Mouse (Mus musculus) left cerebral cortex, adult 8-10 months (tissue): ENCODE measurements at regions not wholly inside any gene's neighbourhood (a gene's known extent, or its start where the extent isn't known, plus 50 kb on each side); places are given as distances from the start of the nearest gene placed in this dataset.

ENCODE experiments used
- DNase-seq, 2 experiments: peaks; one replicate each; pipeline ENCODE4 v3.0.0; 2022; ENCODE audit warnings: low spot score in 2 of 2

GRCm38 (mm10) chr14:105950924-105951323 is 54.3 kb upstream of the Spry2 start:
- no peak for DNase-seq

GRCm38 (mm10) chr14:105955082-105955481 is 58.5 kb upstream of the Spry2 start:
- no peak for DNase-seq

- DNase-seq: no peak
Observed at GRCm38 (mm10) chr14:105956796-105957195, 60.2 kb upstream of the Spry2 start.

GRCm38 (mm10) chr14:105958005-105958404 is 61.4 kb upstream of the Spry2 start:
- DNase-seq: no peak

- no peak for DNase-seq
Observed at GRCm38 (mm10) chr14:105979544-105980323, 83.1 kb upstream of the Spry2 start.

GRCm38 (mm10) chr14:105980324-105980680 is 83.7 kb upstream of the Spry2 start:
- no peak for DNase-seq

- DNase-seq: no peak
Observed at GRCm38 (mm10) chr14:105987341-105987882, 90.8 kb upstream of the Spry2 start.

- no peak for DNase-seq
Observed at GRCm38 (mm10) chr14:105988738-105989137, 92.1 kb upstream of the Spry2 start.

GRCm38 (mm10) chr14:105993124-105993523 is 96.5 kb upstream of the Spry2 start:
- DNase-seq: no peak

GRCm38 (mm10) chr14:105999801-106000200 is 103.2 kb upstream of the Spry2 start:
- peak in 1 of 2 experiments; percentile 15 for DNase-seq

- no peak for DNase-seq
Observed at GRCm38 (mm10) chr14:106007769-106008168, 98.2 kb upstream of the Trim52 start.

- DNase-seq: no peak
Observed at GRCm38 (mm10) chr14:106008951-106009350, 97.0 kb upstream of the Trim52 start.

GRCm38 (mm10) chr14:106010961-106011360 is 95.0 kb upstream of the Trim52 start:
- no peak for DNase-seq

- DNase-seq: peak in 1 of 2 experiments; percentile 30
Observed at GRCm38 (mm10) chr14:106011991-106012427, 94.0 kb upstream of the Trim52 start.

- no peak for DNase-seq
Observed at GRCm38 (mm10) chr14:106022806-106023205, 83.2 kb upstream of the Trim52 start.

- no peak for DNase-seq
Observed at GRCm38 (mm10) chr14:106026815-106027214, 79.2 kb upstream of the Trim52 start.

GRCm38 (mm10) chr14:106027686-106028085 is 78.3 kb upstream of the Trim52 start:
- no peak for DNase-seq

GRCm38 (mm10) chr14:106031094-106031493 is 74.9 kb upstream of the Trim52 start:
- no peak for DNase-seq

GRCm38 (mm10) chr14:106033793-106034192 is 72.2 kb upstream of the Trim52 start:
- no peak for DNase-seq

- no peak for DNase-seq
Observed at GRCm38 (mm10) chr14:106034933-106035665, 70.9 kb upstream of the Trim52 start.

GRCm38 (mm10) chr14:106044274-106044673 is 61.7 kb upstream of the Trim52 start:
- no peak for DNase-seq

- DNase-seq: peak in 1 of 2 experiments; percentile 9
Observed at GRCm38 (mm10) chr14:106050231-106050630, 55.8 kb upstream of the Trim52 start.
